In genomic region chr13:20164837-20165236, GRCm38 (mm10) we compare ENCODE assay signal across 22 mouse cellular contexts.
"Had no signal": no experiment of that assay in that cellular context is flagged by ENCODE, and none has a peak within 500 bp of the region (broad histone marks: within the 10 kb centered on the region; RNA-seq: fewer than 3 reads in every experiment).

No protein-coding gene starts in this region.

- H3K27ac ChIP-seq: intestine, embryonic 15.5 days; kidney, embryonic 15.5 days; limb, embryonic 10.5 days; limb, embryonic 13.5 days; midbrain, embryonic 12.5 days; neural tube, embryonic 13.5 days had no signal

- H3K4me2 ChIP-seq: intestine, embryonic 15.5 days; kidney, embryonic 15.5 days; limb, embryonic 13.5 days; midbrain, embryonic 12.5 days; neural tube, embryonic 13.5 days had no signal

- H3K9me3 ChIP-seq: intestine, embryonic 15.5 days; kidney, embryonic 15.5 days; limb, embryonic 10.5 days; limb, embryonic 13.5 days; midbrain, embryonic 12.5 days; neural tube, embryonic 13.5 days had no signal

- H3K36me3 ChIP-seq: intestine, embryonic 15.5 days; kidney, embryonic 15.5 days; limb, embryonic 10.5 days; limb, embryonic 13.5 days; midbrain, embryonic 12.5 days; neural tube, embryonic 13.5 days had no signal

- H3K4me1 ChIP-seq: kidney, embryonic 15.5 days; limb, embryonic 10.5 days; limb, embryonic 13.5 days; midbrain, embryonic 12.5 days; neural tube, embryonic 13.5 days had no signal

- H3K4me3 ChIP-seq: intestine, embryonic 15.5 days; kidney, embryonic 15.5 days; limb, embryonic 10.5 days; limb, embryonic 13.5 days; midbrain, embryonic 12.5 days; myocyte; neural tube, embryonic 13.5 days had no signal

- H3K9ac ChIP-seq: intestine, embryonic 15.5 days; kidney, embryonic 15.5 days; limb, embryonic 13.5 days; midbrain, embryonic 12.5 days; neural tube, embryonic 13.5 days had no signal

- DNase-seq: kidney, adult 11 months; kidney, adult 8-10 months; kidney, postnatal 10 days; kidney, postnatal 36 days; layer of hippocampus, postnatal 36 days; lung, adult 2 months; lung, postnatal 14 days; lung, postnatal 4 days; retina, postnatal 1 day; right cerebral cortex, postnatal 25 days; spleen, adult 18-20 months; thymus, adult 2 months; thymus, postnatal 14 days; thymus, postnatal 4 days had no signal

- ATAC-seq: intestine, embryonic 15.5 days; midbrain, embryonic 16.5 days had no signal

- H3K27me3 ChIP-seq: intestine, embryonic 15.5 days; kidney, embryonic 15.5 days; limb, embryonic 13.5 days; midbrain, embryonic 12.5 days; neural tube, embryonic 13.5 days had no signal
